Mouse (Mus musculus) cerebellum, adult 2 months (tissue): ENCODE measurements around the gene Dlgap5.

Experiments used
- CTCF ChIP-seq: fragments of 200-500 bp; IDR thresholded peaks from 2 replicates; pipeline ENCODE4 v1.5.1; 2011; ENCODE audit warnings: low read depth, mild to moderate bottlenecking, control low read depth, low read length, moderate library complexity, borderline replicate concordance; ENCODE audit not compliant: insufficient read depth
- POLR2A ChIP-seq: fragments of 200-500 bp; IDR thresholded peaks from 2 replicates; pipeline ENCODE4 v1.6.1; 2011; ENCODE audit warnings: low read length, control low read depth, borderline replicate concordance; ENCODE audit not compliant: insufficient read depth

DNA sequence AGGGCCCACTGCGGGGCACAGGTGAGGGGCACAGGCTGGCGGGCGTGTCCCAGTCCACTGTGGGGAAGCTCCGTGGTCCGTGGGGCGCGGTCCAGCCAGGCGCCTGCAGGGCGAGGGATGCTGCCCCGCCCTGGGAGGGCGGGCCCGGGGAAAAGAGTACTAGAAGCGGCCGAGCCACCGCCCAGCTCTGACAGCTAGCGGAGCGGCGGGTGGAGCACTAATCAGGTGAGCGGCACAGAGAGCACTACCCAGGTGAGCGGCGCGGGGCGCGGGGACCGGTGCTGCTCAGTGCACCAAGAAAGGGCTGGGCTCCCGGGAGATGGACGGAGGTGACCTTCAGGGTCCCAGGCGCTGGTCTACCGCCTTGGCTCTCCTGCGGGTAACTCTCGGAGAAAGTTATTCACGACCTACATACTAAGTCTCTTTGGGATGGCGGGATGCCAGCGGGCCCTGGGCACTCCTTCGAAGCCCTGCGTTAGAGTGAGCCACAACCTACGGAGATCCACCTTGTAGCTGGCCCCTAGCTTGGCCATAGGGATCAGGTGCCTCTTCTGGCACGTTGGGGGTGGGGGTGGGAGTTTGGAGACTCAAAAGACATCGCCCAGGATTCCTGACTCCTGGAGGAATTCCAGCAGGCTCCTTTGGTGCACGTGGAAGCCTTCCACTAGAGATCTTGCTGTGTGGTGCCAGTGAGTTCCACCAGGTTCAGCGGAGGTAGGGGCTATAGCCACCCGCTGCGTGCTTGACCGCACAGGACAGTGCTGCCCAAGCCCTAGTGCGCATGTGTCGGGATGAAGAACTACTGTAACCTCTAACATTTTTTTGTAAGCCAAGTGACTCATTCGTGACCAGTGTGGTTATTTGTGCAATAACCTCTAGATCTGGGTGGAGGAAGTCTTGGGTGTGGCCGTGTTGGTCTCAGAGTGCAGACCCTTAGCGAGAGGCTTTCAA lies 44.2 kb downstream of the Dlgap5 start:
- TF ChIP-seq POLR2A: no peak
- no peak for TF ChIP-seq CTCF
